Mouse (Mus musculus) heart, embryonic 14.5 days (tissue): ENCODE measurements around the gene Efna1. TPM values are rescaled to one million over a fixed set of nuclear protein-coding genes. Genes with fewer than 3 reads are reported as not detected.

ENCODE experiments used
- ATAC-seq: fragments of 200-750 bp; cut with Nextera tagmentation; 2 replicates; pipeline ENCODE4 v1.8.0; 2017; ENCODE audit warnings: low read depth, moderate TSS enrichment; ENCODE audit not compliant: insufficient number of reproducible peaks, insufficient read depth, low FRiP score
- H3K27ac ChIP-seq, 2 experiments: fragments of 200-500 bp in 1 of 2; fragments of 300-500 bp in 1 of 2; sonication (generic) in 1 of 2; replicated peaks in 1 of 2; 2 replicates each; pipeline ENCODE4 v1.5.1; 2012 to 2014; ENCODE audit warnings: low read depth in 2 of 2, low read length in 2 of 2, control low read depth in 1 of 2, mild to moderate bottlenecking in 1 of 2, mixed read lengths in 1 of 2; ENCODE audit not compliant: control insufficient read depth in 1 of 2, insufficient read depth in 1 of 2
- H3K27me3 ChIP-seq: fragments of 300-500 bp; sonication (generic); 2 replicates; pipeline ENCODE4 v1.6.1; 2014; ENCODE audit warnings: mild to moderate bottlenecking, low read length, control low read depth; ENCODE audit not compliant: control insufficient read depth, insufficient read depth
- H3K36me3 ChIP-seq: fragments of 300-500 bp; sonication (generic); 2 replicates; pipeline ENCODE4 v1.6.1; 2014; ENCODE audit warnings: mild to moderate bottlenecking, control low read depth, low read length, mixed read lengths; ENCODE audit not compliant: control insufficient read depth, insufficient read depth
- H3K4me1 ChIP-seq, 2 experiments: fragments of 200-500 bp in 1 of 2; fragments of 300-500 bp in 1 of 2; sonication (generic) in 1 of 2; 2 replicates each; pipeline ENCODE4 v1.6.1; 2012 to 2014; ENCODE audit warnings: low read length in 2 of 2, control low read depth in 1 of 2, mixed read lengths in 1 of 2; ENCODE audit not compliant: control insufficient read depth in 2 of 2, insufficient read depth in 2 of 2
- H3K4me2 ChIP-seq: fragments of 300-500 bp; sonication (generic); 2 replicates; pipeline ENCODE4 v1.6.1; 2014; ENCODE audit warnings: mild to moderate bottlenecking, low read length
- H3K4me3 ChIP-seq, 2 experiments: fragments of 200-500 bp in 1 of 2; fragments of 300-500 bp in 1 of 2; sonication (generic) in 1 of 2; 2 replicates each; pipeline ENCODE4 v1.5.1; 2012 to 2014; ENCODE audit warnings: low read length in 2 of 2, mild to moderate bottlenecking in 2 of 2, control low read depth in 1 of 2, low read depth in 1 of 2, moderate library complexity in 1 of 2; ENCODE audit not compliant: control insufficient read depth in 1 of 2, insufficient read depth in 1 of 2
- H3K9ac ChIP-seq: fragments of 300-500 bp; sonication (generic); 2 replicates; pipeline ENCODE4 v1.6.1; 2014; ENCODE audit warnings: mild to moderate bottlenecking, low read length
- H3K9me3 ChIP-seq: fragments of 300-500 bp; sonication (generic); 2 replicates; pipeline ENCODE4 v1.6.1; 2016; ENCODE audit warnings: low read length, control low read depth; ENCODE audit not compliant: control insufficient read depth
- WGBS: fragments of 180-500 bp; shearing (Covaris S2); extraction: QIAGEN DNeasy Blood & Tissue Kit; methylation state at CpG from one replicate; pipeline ENCODE4 v1.1.7; 2014; 5-methylcytosine and 5-hydroxymethylcytosine counted together
- polyA plus RNA-seq: library from polyadenylated mRNA; unstranded; fragments of >200 nt; fragmentation: Nextera tagmentation; extraction: Ambion mirVana; gene quantifications from 2 replicates; pipeline ENCODE4 v1.2.1, GENCODE M21; 2014

The Efna1 gene
- polyA plus RNA-seq: 38.4 and 39.7 TPM in 2 replicates

DNA sequence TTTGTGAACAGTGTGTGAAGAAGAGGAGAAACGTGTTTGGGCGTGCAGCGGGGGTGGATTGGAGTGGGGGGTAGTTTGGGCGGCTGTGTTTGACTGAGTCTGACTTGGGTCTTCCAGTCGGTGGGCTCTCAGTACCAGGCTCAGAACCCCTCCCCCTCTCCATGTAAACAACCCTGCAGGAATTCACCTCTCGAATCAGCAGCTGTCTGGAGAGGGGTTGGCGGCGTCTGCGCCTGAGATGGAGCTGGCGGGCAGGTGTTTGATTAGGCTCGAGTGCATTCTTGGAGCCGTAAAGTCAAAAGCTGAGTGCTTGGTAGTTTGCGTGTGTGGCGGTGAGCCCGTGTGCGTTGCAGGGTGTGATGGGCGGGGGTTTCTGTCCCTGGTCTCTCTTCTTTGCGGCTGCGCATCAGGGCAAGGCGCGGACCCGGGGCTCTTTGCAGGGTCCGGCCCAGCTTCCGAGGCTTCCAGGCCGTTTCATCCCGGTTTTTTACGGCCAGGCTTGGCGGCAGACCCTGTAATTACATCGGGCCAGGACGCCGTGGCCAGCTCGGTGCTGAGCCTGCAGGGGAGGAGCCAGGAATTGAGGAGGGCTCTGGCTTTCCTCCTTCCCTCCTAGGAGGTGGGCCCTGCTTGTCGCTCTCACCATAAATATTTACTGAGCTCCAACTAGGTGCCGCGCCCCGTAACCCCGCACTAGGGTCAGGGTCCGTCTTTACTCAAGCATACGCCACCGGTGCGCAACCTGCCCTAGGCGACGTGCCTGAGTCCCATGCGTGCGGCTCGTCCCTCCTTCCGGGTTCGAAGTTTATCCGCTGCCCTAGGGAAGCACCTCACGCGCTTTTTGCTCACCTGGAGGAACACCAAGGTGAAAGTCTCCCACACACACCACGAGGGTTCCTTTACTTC lies at the start of gene Efna1:
Gene Efna1 (minus strand): TSS at position 537 of the 906 bp plus-strand sequence.
- Histone ChIP-seq H3K27me3 (no peaks in the 10 kb centered on the region), H3K36me3 (peaks cover 5% of the 10 kb centered on the region), H3K9me3 (no peaks in the 10 kb centered on the region), H3K27ac (peak within 1 kb of the TSS in 1 of 2 experiments; percentile 87; a peak in 2 of 4 replicates), H3K4me1 (peaks cover 24 to 39% of the 10 kb centered on the region in 2 experiments), H3K4me3 (peak within 1 kb of the TSS; percentile 63 to 65), H3K9ac (peak within 1 kb of the TSS; percentile 86), H3K4me2 (peak within 1 kb of the TSS; percentile 97)
- 0 out of 2 replicates have a peak, but pooled peaks have one; percentile 8 for ATAC-seq
- under 1% methylated on average over 52 of the region's 52 CpGs for WGBS

- no peak for ATAC-seq
- Histone ChIP-seq H3K4me1 (peaks cover 5 to 6% of the 10 kb centered on the region in 2 experiments; a peak in 2 of 4 replicates), H3K9ac (no peak overlapping the region), H3K4me2 (no peak overlapping the region), H3K36me3 (peaks cover 22% of the 10 kb centered on the region), H3K27me3 (peaks cover 5% of the 10 kb centered on the region; the same call in 1 of the 2 replicates), H3K4me3 (no peak overlapping the region), H3K27ac (no peak overlapping the region), H3K9me3 (no peaks in the 10 kb centered on the region)
- 38% methylated on average over 3 of the region's 3 CpGs for WGBS
These were observed 49.4 kb upstream of the Efna1 start for GRCm38 (mm10) chr3:89330346-89330745.

GRCm38 (mm10) chr3:89328623-89329022 lies 47.7 kb upstream of the Efna1 start:
- no peak for ATAC-seq
- no peak overlapping the region for H3K27ac ChIP-seq
- peaks cover 5% of the 10 kb centered on the region; the same call in 1 of the 2 replicates for H3K27me3 ChIP-seq
- WGBS: 11% methylated on average over 4 of the region's 4 CpGs
- H3K9me3 ChIP-seq: no peaks in the 10 kb centered on the region
- H3K4me2 ChIP-seq: no peak overlapping the region
- H3K36me3 ChIP-seq: peaks cover 8% of the 10 kb centered on the region
- H3K9ac ChIP-seq: no peak overlapping the region
- H3K4me1 ChIP-seq: peaks cover 5 to 6% of the 10 kb centered on the region in 2 experiments; a peak in 2 of 4 replicates
- no peak overlapping the region for H3K4me3 ChIP-seq

GRCm38 (mm10) chr3:89327371-89327870 lies 46.5 kb upstream of the Efna1 start:
- Histone ChIP-seq H3K4me3 (no peak overlapping the region), H3K4me2 (no peak overlapping the region), H3K27me3 (peaks cover 13% of the 10 kb centered on the region), H3K27ac (no peak overlapping the region), H3K36me3 (no peaks in the 10 kb centered on the region), H3K9me3 (no peaks in the 10 kb centered on the region), H3K9ac (no peak overlapping the region), H3K4me1 (peaks cover 5 to 11% of the 10 kb centered on the region in 2 experiments; a peak in 2 of 4 replicates)
- ATAC-seq: no peak
- WGBS: 56% methylated on average over 9 of the region's 9 CpGs

DNA sequence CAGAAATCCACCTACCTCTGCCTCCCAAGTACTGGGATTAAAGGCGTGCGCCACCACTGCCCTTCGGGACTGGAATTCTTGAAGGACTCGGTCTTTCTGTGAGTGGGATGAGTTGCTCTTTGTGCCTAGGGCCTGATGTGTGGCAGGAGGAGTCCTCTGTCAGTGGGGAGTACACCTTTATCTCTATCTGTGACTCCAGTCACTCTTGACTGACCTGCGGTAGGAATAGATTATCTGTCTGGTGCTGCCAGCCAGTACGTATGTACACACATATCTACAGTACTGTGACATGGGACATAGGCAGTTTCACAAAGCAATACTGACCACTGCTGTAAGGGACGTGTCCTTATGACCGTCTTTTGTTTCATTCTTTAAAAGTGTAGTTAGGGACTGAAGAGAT lies 44.9 kb upstream of the Efna1 start:
- no peak for ATAC-seq
- Histone ChIP-seq H3K27ac (no peak overlapping the region), H3K4me2 (no peak overlapping the region), H3K27me3 (peaks cover 29% of the 10 kb centered on the region), H3K9me3 (no peaks in the 10 kb centered on the region), H3K4me3 (no peak overlapping the region), H3K36me3 (no peaks in the 10 kb centered on the region), H3K9ac (no peak overlapping the region), H3K4me1 (peaks cover 12 to 26% of the 10 kb centered on the region in 2 experiments; a peak in 3 of 4 replicates)
- WGBS: 83% methylated on average over 8 of the region's 8 CpGs

DNA sequence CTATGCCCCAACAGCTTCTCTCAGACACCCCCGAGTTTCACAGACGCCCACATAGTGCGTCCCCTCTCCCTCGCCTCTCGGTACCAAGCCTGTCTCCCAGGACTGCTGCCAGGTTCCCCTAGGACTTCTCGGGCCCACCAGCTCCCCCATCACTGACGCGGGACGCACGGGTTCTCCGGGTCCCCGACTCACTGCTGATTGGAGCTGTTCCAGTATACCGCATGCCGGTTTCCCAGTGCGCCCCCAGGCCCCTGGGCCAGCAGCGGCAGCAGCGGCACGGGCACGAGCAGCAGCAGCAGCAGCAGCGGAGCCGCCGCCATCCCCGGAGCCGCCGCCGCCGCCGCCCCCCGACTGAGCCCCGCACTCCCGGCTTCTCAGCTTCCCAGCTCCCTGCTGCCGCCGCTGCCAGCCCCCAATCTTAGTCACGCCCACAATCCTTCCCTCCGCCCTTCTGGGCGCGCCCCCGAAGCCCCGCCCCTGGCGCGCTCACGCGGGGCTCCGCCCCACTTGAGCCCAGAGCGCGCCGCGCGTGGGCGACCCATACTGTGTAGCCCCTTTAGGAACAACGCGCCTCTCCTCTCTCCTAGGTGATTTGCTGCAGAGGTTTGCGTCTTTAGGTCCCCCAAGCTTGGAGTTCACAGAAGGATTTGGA lies 41.7 kb upstream of the Efna1 start, which contains the start of gene Efna3:
Gene Efna3 (minus strand): TSS at position 452 of the 652 bp plus-strand sequence.
- H3K9me3 ChIP-seq: no peaks in the 10 kb centered on the region
- no peaks in the 10 kb centered on the region for H3K36me3 ChIP-seq
- no peak within 1 kb of the TSS for H3K27ac ChIP-seq
- H3K4me1 ChIP-seq: peaks cover 21 to 39% of the 10 kb centered on the region in 2 experiments; a peak in 3 of 4 replicates
- H3K27me3 ChIP-seq: peaks cover 59% of the 10 kb centered on the region
- H3K9ac ChIP-seq: peak within 1 kb of the TSS; percentile 62
- peak within 1 kb of the TSS; percentile 51 to 56 for H3K4me3 ChIP-seq
- H3K4me2 ChIP-seq: peak within 1 kb of the TSS; percentile 99
- ATAC-seq: peak; percentile 19; the same call in 1 of the 2 replicates
- under 1% methylated on average over 44 of the region's 53 CpGs for WGBS

DNA sequence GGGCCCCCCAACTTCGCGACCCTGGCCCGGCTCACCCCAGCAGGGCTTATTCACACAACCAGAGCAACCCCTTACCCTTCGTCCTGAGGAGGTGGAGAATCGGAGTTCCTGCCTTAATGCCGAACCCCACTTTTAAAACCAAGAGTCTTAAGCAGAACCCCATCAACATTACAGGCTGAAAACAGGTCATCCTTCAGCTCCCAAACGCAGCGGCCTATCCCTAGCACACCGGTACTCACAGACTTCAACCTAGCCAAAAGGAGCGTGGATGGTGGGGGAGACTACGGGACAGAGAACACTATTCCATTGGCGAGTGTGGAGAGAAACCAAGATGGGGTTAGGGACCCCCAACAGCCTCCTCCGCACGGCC lies 41.2 kb upstream of the Efna1 start:
- peak overlapping the region; percentile 51 to 56 for H3K4me3 ChIP-seq
- no peak overlapping the region for H3K27ac ChIP-seq
- no peak for ATAC-seq
- peak overlapping the region; percentile 99 for H3K4me2 ChIP-seq
- H3K9me3 ChIP-seq: no peaks in the 10 kb centered on the region
- peaks cover 23 to 39% of the 10 kb centered on the region in 2 experiments; a peak in 3 of 4 replicates for H3K4me1 ChIP-seq
- H3K36me3 ChIP-seq: no peaks in the 10 kb centered on the region
- peak overlapping the region; percentile 62 for H3K9ac ChIP-seq
- WGBS: 1% methylated on average over 14 of the region's 14 CpGs
- peaks cover 61% of the 10 kb centered on the region for H3K27me3 ChIP-seq
